Mouse (Mus musculus): ENCODE data around the gene Olfr556.
"Not testable (repeated sequence)": the region's sequence is repeated elsewhere in the genome, so short reads cannot be mapped to it uniquely, and the experiment has no call there.

Gene Olfr556

DNA sequence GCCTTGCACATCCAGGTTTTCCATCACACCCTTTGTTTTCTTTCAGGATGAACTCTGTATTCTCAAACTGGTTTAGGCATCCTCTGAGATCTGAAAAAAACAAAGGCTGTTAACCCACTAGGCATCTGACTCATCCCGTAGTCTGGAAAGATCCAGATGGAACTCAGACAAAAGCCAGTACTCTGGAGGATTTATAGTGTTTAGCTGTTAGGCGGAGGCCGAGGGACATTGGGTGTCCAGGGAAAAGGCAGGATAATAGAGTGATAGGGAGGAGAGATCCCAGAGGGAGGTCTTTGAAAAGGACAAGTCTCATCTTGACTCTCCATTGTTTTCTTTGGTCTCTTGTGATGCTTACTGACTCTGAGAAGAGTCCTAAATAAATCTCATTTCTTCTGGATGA is at the start of gene Olfr556:
Olfr556 (plus strand) TSS at position 301 of the 400 bp plus-strand sequence.
- no peak for DNase-seq

DNA sequence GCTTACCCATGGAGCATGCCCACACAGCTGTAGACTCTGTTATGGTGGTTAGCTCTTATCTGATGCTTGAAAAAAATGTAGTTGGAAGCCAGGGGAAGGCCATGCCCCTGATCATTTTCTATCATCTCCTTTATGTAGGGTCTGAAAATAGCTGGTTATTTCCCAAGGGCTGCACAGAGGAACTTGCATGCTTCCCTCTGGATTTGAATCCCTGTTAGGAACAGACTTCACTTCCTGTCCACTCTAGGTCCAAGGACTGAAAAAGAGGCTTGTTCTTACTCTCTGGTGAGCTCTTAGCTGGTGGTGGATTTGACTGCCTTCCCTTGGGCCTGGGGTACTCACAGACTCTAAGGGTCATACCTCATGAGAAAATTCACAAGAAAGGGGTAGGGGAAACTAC is 46.6 kb upstream of the Olfr556 start, which contains the start of gene Olfr553:
Olfr553 (minus strand) TSS at position 101 of the 400 bp plus-strand sequence.
- DNase-seq = no peak

DNA sequence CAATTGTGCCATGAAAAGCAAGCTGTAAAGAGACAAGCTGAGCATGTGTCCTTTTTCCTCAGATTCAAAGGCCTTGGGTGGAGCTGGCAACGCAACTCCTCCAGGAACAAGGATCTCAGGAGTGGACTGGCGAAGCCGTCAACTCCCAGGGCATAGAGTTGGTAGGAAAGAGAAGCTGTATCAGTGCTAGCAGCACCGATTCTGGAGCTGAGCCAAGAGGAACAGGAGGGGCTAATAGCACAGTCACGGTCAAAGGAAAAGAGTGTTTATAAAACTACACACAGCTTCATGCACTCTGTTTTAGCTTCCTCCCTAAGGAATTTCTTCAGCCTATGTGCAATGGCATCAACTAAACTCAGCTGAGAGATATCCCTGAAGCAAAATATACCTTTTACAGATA is 45.1 kb upstream of the Olfr556 start:
- DNase-seq = peak; percentile 20

DNA sequence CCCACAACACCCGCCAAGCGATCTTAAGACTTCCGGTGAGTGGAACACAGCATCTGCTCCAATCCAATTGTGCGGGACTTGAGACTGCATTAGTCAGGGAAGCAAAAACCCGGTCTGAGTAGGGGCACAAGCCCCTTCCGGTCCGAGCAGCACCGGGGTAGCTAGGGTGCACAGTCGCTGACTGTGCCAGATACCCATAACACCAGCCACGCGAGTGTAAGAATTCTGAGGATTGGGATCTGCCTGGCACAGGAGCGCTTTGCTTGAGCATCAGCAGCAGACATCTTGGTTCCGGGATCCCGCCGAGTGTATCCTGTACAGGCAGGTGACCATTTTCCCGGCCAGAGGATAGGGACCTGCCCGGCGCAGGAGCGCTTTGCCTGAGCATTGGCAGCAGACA is 44.3 kb upstream of the Olfr556 start:
- DNase-seq = not testable (repeated sequence)

DNA sequence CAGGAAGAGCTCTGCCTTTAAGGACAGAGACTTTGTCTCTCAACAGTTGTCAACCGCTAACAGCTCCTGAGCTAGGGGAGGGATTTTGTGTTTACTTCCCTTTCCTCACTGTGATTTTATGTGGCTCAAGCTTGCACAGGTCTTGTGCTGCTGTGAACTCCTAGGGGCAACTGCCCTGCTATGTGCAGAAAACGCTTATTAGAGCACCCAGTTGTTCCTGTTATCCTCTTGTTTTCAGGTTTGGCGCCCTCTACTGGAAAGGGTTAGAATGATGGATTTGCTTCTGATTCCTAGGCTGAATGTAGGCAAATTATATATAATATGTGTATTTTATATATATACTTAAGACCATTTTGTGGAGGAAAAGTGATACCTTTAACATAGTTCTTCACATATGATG is 28.0 kb upstream of the Olfr556 start:
- peak; percentile 63 for DNase-seq

DNA sequence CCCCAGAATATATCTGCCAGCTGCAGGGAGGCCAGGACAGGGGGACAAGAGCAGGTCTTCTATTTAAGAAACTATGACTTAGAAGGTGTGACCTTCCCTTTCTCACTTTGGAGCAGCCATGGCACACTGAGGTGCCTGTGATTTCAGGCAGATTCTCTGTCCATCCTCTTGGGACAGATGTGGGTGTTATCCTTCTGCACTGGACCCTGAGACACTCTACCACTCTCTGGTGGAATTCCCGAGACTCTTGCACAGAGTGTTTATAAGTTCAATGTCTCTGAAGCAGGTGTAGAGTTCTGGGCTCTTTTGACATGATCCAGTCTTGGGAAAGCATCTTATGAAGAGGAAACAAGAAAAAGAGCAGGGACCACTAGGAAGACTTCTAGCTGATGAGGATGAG is 26.6 kb upstream of the Olfr556 start, which contains the start of gene Olfr554:
Olfr554 (plus strand) TSS at position 301 of the 400 bp plus-strand sequence.
- DNase-seq = no peak

DNA sequence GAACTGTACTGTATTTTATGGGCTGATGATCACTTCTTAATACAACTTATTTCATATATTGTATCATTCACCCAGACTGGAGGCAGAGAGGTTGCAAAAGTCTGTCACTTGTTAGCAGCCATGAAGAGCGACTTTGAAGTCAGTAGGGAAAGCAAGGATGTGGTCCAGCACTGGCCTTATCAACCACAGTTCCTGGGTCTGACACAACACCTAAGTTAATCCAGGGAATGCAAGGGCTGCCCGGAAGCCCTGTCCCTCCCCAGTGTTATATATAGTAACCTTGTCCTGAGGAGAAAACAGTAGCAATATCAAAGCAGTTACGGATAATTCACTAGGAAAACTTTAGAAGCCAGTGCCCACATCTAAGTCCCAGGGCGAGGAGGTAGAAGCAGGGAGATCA is 19.8 kb upstream of the Olfr556 start:
- DNase-seq = not testable (repeated sequence)

DNA sequence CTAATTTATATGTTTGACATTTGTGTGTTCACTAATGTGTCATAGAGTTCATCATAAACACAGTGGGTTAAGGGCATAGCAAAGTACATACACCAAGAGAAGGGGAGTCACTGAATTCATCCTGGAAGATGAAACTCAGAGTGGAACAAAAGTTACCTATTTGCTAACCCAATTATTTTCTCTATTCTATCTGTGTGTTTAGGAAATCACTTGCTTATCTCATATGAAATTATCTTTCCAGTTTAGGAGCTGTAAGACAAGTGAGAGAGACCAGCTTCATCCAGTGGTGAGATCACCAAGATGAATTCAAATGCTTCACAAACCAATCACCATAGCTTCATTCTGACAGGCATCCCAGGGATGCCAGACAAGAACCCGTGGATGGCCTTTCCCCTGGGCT is 6.2 kb upstream of the Olfr556 start, which contains the start of gene Olfr555:
Olfr555 (plus strand) TSS at position 301 of the 400 bp plus-strand sequence.
- DNase-seq = no peak

DNA sequence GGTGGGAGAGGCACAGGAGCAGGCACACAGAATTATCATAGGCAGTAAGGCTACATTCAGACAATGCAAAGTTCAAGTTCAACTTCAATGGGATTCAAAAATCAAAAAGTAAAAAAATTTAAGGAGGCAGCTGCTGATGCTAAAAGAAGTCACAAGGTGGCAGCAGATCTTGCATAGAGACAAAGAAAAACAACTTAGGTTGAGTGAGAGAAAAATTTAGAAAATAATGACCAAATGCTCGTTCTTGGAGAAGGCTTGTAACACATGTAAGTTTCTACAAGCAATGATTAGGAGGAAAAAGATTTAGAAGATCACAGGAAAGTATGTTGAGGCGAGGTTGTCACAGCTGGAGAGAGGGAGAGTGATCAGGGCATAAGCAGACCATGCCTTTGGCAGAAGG is 679 bp downstream of the Olfr556 start:
- DNase-seq = no peak

DNA sequence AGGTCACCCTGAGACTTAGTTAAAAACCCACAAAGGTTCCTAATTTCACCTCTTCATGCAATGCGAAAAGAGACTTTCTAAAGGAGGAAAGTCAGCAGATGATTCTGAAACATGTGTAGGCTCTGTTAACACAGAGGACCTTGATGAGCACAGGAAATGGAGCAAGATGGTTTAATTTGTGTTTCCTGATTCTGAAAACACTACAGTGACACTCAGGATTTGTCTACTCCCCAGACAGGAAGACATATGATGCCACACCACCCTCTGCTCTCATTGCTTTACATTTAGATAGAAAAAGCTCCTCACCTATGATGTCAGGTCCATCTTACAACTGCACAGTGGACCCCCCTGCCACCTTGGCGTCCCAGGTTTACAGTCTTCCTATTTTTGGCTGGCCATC is 11.5 kb downstream of the Olfr556 start:
- DNase-seq = no peak

DNA sequence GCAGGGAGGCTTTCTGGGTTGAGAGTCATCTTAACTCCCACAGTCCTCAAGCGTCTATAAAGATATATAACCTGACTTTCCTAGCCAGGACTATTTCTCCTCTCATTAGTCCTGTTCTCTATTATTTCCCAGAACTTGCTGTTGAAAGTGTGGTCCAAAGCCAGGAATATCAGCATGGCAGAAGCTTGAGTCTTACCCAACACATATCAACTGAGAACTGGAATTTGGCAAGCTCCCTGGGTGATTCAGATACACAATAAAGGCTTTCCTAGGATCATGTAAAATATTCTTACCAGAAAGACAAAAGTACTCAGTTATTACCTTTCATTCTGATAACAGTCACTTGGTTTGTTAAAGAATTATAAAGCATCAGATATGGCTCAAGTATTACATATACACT is 17.2 kb downstream of the Olfr556 start:
- DNase-seq = no peak

DNA sequence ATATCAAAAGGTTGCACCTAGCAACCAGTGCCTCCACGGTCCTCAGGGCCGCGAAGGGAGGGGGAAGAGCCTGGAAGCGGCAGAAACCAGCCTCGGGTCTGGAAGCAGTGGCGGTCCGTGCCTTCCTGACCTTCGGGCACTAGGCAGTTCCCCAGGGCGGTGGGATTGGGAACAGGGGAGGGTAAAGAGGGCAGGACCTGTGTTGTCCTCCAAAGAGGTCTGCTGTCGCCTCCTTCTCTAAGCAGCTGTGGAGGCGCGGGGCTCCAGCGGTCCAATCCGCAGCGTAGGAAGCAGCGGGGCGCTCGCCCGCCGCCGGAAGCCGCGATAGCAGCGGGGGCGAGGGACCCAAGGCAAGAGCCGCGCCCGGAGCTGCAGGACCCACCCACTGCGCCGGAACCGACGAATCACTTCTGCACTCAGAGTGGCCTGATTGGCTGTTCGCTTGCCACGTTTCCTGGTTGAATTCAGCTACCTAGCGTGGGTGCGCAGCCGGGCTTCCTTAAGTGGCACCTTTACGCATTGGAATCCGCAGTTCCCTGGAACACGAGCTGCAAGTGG is 22.3 kb downstream of the Olfr556 start, which contains the start of gene Trim68:
Trim68 (minus strand) TSS at position 384 of the 558 bp plus-strand sequence.
- DNase-seq = peak; percentile 94

DNA sequence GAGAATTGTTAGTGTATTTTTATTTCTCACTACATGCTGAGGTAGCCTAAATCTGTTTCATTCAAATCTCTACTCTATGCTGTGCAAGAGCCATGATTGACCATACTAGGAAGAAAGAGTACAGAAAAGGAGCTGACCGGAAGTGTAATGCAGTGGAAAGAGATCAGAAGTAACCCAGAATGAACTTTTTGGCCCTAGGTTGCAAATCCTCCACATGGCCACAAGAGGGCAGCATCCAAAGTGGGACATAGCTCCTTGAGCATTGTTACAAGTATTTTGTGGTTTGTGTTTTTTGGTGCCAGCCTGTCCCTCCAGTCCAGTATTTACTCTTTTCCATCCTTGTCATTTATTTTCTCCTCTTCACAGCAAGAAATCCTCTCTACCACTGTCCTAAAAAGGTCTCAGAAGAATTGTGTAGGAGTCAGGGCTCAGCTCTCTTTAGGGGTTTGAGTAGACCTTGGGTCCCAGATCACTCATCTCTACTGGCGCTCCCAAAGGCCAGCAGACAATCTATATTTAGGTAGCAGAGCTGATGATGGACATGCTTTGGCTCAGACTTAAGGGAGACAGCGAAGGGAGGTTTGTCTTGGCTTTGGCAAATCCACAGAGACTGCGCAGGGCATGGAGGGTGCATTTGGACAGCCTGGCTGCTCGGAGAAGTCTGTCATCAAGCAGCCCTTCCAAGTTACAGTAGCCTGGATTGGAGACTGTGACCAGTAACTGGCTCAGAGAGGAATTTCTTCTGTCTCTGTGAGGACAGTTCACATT is 30.8 kb downstream of the Olfr556 start, which contains the start of gene Olfr557:
Olfr557 (plus strand) TSS at position 553 of the 768 bp plus-strand sequence.
- peak; percentile 49 for DNase-seq

DNA sequence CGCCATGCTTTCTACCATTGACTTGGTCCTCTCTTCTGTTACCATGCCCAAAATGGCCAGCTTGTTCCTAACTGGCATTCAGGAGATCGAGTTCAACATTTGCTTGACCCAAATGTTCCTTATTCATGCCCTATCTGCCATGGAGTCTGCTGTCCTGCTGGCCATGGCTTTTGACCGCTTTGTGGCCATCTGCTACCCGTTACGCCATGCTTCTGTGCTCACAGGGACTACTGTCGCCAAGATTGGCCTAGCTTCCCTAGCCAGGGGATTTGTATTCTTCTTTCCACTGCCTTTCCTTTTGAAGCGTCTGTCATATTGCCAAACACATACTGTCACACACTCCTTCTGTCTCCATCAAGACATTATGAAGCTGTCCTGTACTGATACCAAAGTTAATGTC is 33.8 kb downstream of the Olfr556 start:
- no peak for DNase-seq

DNA sequence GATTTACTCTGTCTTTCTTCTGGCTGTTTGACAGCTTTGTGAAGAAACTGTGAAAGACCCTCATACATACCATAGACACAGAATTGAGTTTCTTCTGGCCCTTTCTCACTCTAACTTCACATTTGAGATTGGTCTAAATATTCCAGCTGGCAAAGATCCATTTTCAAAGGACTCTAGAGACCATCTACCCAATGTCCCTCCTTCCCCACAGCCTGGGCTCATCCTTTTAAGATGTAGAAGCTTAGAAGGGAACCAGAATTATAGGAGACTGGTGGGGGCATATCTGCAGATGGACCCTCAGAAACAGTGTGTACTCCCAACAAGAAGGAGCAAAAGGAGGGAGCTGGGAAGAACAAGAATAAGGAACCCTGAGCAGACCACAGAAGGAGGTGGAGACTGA is 37.2 kb downstream of the Olfr556 start, which contains the start of gene Olfr558:
Olfr558 (plus strand) TSS at position 301 of the 400 bp plus-strand sequence.
- DNase-seq = no peak

DNA sequence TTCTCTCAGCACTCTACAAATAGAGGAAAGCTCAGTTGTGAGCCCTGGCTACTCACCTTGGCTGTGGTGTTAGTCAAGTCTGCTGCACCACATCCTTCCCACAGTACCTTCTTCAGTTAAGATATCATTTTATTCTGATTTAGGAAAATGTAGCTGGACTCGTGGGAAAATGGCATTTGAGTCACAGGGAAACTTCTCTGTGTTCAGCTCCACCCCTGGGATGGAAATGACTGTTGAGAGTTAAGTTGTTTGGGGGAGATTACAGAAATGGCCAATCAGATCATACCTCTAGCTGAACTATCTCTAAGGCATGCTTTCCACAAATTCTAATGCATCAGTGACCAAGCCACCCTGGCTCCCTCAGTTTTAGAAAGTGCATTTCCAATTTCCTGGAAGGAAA is 54.3 kb downstream of the Olfr556 start, which contains the start of gene Olfr33:
Olfr33 (minus strand) TSS at position 101 of the 400 bp plus-strand sequence.
- no peak for DNase-seq
